Mouse (Mus musculus) midbrain, embryonic 12.5 days (tissue): Measurements from ENCODE around the gene Sephs2. TPM values are rescaled to one million over a fixed set of nuclear protein-coding genes. Genes with fewer than 3 reads are reported as not detected.

Source experiments
- ATAC-seq: fragments of 200-750 bp; cut with Nextera tagmentation; 2 replicates; pipeline ENCODE4 v1.8.0; 2017; ENCODE audit warnings: low read depth, moderate TSS enrichment, moderate library complexity; ENCODE audit not compliant: low FRiP score
- H3K27ac ChIP-seq: fragments of 300-500 bp; sonication (generic); replicated peaks from 2 replicates; pipeline ENCODE4 v1.5.1; 2016; ENCODE audit warnings: mild to moderate bottlenecking
- H3K27me3 ChIP-seq: fragments of 300-500 bp; sonication (generic); 2 replicates; pipeline ENCODE4 v1.6.1; 2016; ENCODE audit warnings: mild to moderate bottlenecking
- H3K36me3 ChIP-seq: fragments of 300-500 bp; sonication (generic); 2 replicates; pipeline ENCODE4 v1.6.1; 2016
- H3K4me1 ChIP-seq: fragments of 300-500 bp; sonication (generic); 2 replicates; pipeline ENCODE4 v1.6.1; 2016
- H3K4me2 ChIP-seq: fragments of 300-500 bp; sonication (generic); replicated peaks from 2 replicates; pipeline ENCODE4 v1.6.1; 2016; ENCODE audit warnings: mild to moderate bottlenecking, moderate library complexity
- H3K4me3 ChIP-seq: fragments of 300-500 bp; sonication (generic); 2 replicates; pipeline ENCODE4 v1.5.1; 2016; ENCODE audit warnings: mild to moderate bottlenecking
- H3K9ac ChIP-seq: fragments of 300-500 bp; sonication (generic); replicated peaks from 2 replicates; pipeline ENCODE4 v1.6.1; 2016; ENCODE audit warnings: mild to moderate bottlenecking, moderate library complexity
- H3K9me3 ChIP-seq: fragments of 300-500 bp; sonication (generic); 2 replicates; pipeline ENCODE4 v1.6.1; 2016; ENCODE audit warnings: mild to moderate bottlenecking
- WGBS: fragments of 180-500 bp; shearing (Covaris S2); methylation state at CpG from one replicate; pipeline ENCODE4 v1.1.7; 2016; 5-methylcytosine and 5-hydroxymethylcytosine counted together
- polyA plus RNA-seq: library from polyadenylated mRNA; unstranded; fragments of >200 nt; fragmentation: Nextera tagmentation; extraction: Ambion mirVana; gene quantifications from 2 replicates; pipeline ENCODE4 v1.2.1, GENCODE M21; 2016

Sephs2 gene
- polyA plus RNA-seq = 71.4 and 72.7 TPM in 2 replicates

GRCm38 (mm10) chr7:127273925-127274789 lies at the start of gene Sephs2:
Gene Sephs2, minus strand, starts transcription at chr7:127274055.
- Histone ChIP-seq H3K27me3 (no peaks in the 10 kb centered on the region), H3K36me3 (peaks cover 13% of the 10 kb centered on the region; the same call in 1 of the 2 replicates), H3K9me3 (no peaks in the 10 kb centered on the region), H3K9ac (peak within 1 kb of the TSS; percentile 87), H3K4me2 (peak within 1 kb of the TSS; percentile 94), H3K4me1 (peaks cover 17% of the 10 kb centered on the region), H3K27ac (peak within 1 kb of the TSS; percentile 85), H3K4me3 (peak within 1 kb of the TSS; percentile 84)
- WGBS = 4% methylated on average over 39 of the region's 39 CpGs
- peak; percentile 85 for ATAC-seq

DNA sequence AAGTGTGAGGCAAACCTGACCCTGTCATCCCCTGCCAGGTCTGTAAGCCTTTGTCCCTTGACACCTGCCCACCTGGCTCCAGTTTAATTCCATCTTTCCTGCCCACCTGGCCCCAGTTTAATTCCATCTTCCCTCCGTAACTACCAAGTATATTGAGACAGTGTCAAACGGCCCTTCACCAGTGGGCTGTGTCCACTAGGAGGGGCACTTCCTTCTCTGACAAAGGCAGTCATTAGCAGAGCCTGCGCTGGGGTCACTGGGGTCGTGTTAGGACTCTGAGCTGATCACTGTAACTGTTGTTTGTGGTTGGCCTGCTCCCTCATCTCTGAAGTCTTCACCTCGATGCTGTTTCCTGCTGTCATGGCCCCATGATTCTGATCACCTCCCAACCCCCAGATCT lies 48.2 kb upstream of the Sephs2 start:
- Histone ChIP-seq H3K36me3 (no peaks in the 10 kb centered on the region), H3K27ac (no peak overlapping the region), H3K4me3 (no peak overlapping the region), H3K27me3 (no peaks in the 10 kb centered on the region), H3K4me1 (no peaks in the 10 kb centered on the region), H3K9me3 (no peaks in the 10 kb centered on the region), H3K9ac (no peak overlapping the region), H3K4me2 (no peak overlapping the region)
- ATAC-seq = no peak
- 45% methylated on average over 5 of the region's 5 CpGs for WGBS

- Histone ChIP-seq H3K36me3 (no peaks in the 10 kb centered on the region), H3K4me1 (no peaks in the 10 kb centered on the region), H3K27ac (no peak overlapping the region), H3K4me2 (no peak overlapping the region), H3K9ac (no peak overlapping the region), H3K27me3 (no peaks in the 10 kb centered on the region), H3K9me3 (no peaks in the 10 kb centered on the region), H3K4me3 (no peak overlapping the region)
- WGBS = 76% methylated on average over 4 of the region's 4 CpGs
- no peak for ATAC-seq
These were observed 47.3 kb upstream of the Sephs2 start for GRCm38 (mm10) chr7:127321106-127321505.

DNA sequence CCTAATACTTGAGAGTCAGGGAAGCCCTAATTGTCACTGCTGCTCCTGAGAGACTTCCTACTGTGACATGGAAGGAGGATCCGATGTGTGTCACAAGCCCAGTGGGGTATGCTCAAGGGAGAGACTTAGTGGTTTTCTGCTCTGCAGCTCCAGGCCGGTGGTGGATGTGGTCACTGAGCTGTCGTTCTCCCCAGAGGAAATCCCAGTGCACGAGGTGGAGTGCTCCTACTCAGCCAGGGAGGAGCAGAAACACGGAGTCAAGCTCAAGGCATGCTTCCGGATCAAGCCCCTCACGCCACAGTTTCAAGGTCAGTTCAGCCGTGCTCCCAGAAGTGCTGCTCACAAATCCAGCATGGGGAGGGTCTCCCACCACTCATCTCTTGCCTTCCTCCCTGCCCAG lies 40.1 kb upstream of the Sephs2 start:
- Histone ChIP-seq H3K4me2 (no peak overlapping the region), H3K4me3 (no peak overlapping the region), H3K9me3 (no peaks in the 10 kb centered on the region), H3K36me3 (no peaks in the 10 kb centered on the region), H3K27ac (no peak overlapping the region), H3K4me1 (no peaks in the 10 kb centered on the region), H3K27me3 (no peaks in the 10 kb centered on the region), H3K9ac (no peak overlapping the region)
- WGBS = 38% methylated on average over 8 of the region's 8 CpGs
- ATAC-seq = no peak

DNA sequence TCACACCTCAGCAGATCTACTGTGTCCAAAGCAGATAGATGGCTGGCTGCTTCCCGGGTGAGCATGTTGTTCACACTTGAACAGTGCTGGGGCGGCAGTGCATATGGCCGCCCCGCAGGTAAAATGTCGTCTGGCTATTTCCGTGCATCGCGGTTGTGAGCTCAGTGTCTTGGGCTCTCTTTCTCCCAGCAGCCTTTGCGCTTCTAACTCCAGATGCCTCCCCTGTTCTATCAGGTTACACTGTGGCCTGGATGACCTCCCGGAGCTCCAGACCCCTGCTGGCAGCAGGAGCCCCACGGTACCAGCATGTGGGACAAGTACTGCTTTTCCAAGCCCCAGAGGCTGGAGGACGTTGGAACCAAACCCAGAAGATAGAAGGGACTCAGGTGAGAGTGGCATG lies 36.1 kb upstream of the Sephs2 start:
- 70% methylated on average over 12 of the region's 12 CpGs for WGBS
- Histone ChIP-seq H3K36me3 (no peaks in the 10 kb centered on the region), H3K4me2 (no peak overlapping the region), H3K27ac (no peak overlapping the region), H3K9ac (no peak overlapping the region), H3K4me3 (no peak overlapping the region), H3K27me3 (no peaks in the 10 kb centered on the region), H3K9me3 (no peaks in the 10 kb centered on the region), H3K4me1 (no peaks in the 10 kb centered on the region)
- ATAC-seq = no peak

DNA sequence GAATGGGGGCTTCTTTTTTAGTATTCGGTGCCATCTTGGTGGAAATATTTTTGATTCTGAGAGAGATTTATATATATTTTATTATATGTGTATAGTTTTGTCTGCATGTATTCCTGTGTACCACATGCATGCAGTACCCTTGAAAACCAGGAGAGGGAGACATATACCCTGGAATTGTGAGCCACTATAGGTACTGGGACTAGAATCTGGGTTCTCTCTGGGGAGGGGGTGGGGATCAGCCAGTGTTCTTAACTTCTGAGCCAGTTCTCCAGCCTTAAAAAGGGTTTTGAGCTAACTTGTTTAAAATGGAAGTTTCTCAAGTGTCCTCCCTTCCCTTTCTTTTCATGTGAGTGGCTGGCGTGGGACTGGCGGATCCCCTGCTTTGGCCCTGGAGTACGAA lies 35.0 kb upstream of the Sephs2 start:
- no peaks in the 10 kb centered on the region for H3K4me1 ChIP-seq
- H3K27ac ChIP-seq = no peak overlapping the region
- H3K4me2 ChIP-seq = no peak overlapping the region
- H3K9ac ChIP-seq = no peak overlapping the region
- H3K27me3 ChIP-seq = no peaks in the 10 kb centered on the region
- no peak overlapping the region for H3K4me3 ChIP-seq
- ATAC-seq = no peak
- WGBS = 64% methylated on average over 4 of the region's 4 CpGs
- no peaks in the 10 kb centered on the region for H3K36me3 ChIP-seq
- H3K9me3 ChIP-seq = no peaks in the 10 kb centered on the region

GRCm38 (mm10) chr7:127308431-127308830 lies 34.6 kb upstream of the Sephs2 start:
- no peak overlapping the region for H3K4me3 ChIP-seq
- H3K4me1 ChIP-seq = no peaks in the 10 kb centered on the region
- H3K9ac ChIP-seq = no peak overlapping the region
- no peaks in the 10 kb centered on the region for H3K36me3 ChIP-seq
- no peak for ATAC-seq
- no peak overlapping the region for H3K4me2 ChIP-seq
- H3K27ac ChIP-seq = no peak overlapping the region
- WGBS = 79% methylated on average over 2 of the region's 2 CpGs
- H3K27me3 ChIP-seq = no peaks in the 10 kb centered on the region
- H3K9me3 ChIP-seq = no peaks in the 10 kb centered on the region

DNA sequence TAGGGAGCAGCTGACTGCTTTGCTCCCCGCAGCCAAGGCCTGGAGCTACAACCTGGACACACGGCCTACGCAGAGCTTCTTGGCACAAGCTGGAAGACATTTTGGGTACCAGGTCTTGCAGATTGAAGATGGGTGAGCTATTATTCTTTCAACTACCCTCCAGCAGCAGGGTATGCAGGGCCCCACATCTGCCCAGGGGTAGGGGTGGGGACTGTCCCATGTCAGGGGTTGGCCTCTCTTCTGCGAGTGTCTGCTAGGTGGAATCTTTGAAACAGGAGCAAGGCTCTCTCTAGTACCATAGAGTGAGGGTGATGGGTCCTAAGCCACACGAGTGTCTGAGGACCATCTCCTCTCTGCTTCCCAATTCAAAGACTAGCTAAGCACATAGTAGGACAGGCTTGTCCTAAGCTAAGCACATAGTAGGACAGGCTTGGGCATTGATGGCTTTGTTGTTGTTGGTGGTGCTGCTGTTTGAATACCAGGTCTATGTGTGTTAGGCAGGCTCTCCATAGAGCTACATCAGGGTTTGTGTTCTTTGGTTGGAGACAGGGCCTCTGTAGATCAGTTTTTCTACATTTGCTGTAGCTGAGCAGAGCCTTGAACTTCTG lies 23.8 kb upstream of the Sephs2 start:
- Histone ChIP-seq H3K27me3 (no peaks in the 10 kb centered on the region), H3K9ac (no peak overlapping the region), H3K36me3 (no peaks in the 10 kb centered on the region), H3K4me2 (no peak overlapping the region), H3K4me3 (no peak overlapping the region), H3K9me3 (no peaks in the 10 kb centered on the region), H3K27ac (no peak overlapping the region), H3K4me1 (no peaks in the 10 kb centered on the region)
- no peak for ATAC-seq
- WGBS = 89% methylated on average over 5 of the region's 5 CpGs

DNA sequence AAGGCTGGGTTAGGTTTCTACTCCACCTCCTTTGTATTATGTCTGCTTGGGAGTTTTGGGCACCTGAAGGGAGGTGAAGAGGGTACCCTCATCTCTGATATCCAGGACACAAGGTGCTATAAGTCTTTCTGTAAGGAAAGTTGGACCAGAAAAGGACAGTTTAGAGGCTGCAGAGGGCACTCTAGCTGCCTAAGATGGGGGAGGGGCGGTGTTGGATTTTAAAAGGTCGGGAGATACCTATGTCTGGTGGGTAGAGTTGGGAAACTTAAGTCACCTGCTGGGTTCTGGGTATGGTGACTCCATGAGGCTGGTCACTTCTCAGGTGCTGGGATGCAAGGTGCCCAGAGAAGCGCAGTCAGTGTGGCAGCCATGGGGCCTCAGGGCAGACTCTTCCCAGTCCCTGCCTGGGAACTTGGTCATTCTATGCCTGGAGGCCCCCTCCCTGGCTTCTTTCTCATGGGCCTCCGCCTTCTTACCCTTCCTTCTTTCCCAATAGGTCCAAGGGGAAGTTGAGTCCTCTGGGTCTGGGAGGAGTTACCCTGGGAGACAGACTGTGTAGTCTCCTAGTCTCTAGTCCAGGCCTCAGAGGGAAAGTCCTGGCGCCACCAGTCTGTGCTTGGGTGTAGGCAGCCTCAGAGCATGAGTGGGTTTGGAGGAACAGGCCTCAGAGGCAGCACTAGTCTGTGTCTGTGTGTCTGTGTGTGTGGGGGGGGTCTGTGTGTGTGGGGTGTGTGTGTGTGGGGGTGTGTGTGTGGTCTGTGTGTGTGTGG lies 23.1 kb upstream of the Sephs2 start:
- no peak for ATAC-seq
- H3K27ac ChIP-seq = no peak overlapping the region
- WGBS = 83% methylated on average over 5 of the region's 5 CpGs
- no peaks in the 10 kb centered on the region for H3K4me1 ChIP-seq
- no peaks in the 10 kb centered on the region for H3K36me3 ChIP-seq
- no peaks in the 10 kb centered on the region for H3K27me3 ChIP-seq
- H3K9me3 ChIP-seq = no peaks in the 10 kb centered on the region
- H3K4me2 ChIP-seq = no peak overlapping the region
- no peak overlapping the region for H3K4me3 ChIP-seq
- no peak overlapping the region for H3K9ac ChIP-seq

GRCm38 (mm10) chr7:127296098-127296497 lies 22.2 kb upstream of the Sephs2 start, which contains the start of gene Itgal:
Gene Itgal, plus strand, starts transcription at chr7:127296260.
- Histone ChIP-seq H3K4me3 (no peak within 1 kb of the TSS), H3K27ac (no peak within 1 kb of the TSS), H3K36me3 (no peaks in the 10 kb centered on the region), H3K9me3 (no peaks in the 10 kb centered on the region), H3K4me1 (no peaks in the 10 kb centered on the region), H3K27me3 (no peaks in the 10 kb centered on the region), H3K4me2 (no peak within 1 kb of the TSS), H3K9ac (no peak within 1 kb of the TSS)
- ATAC-seq = no peak
- WGBS = 89% methylated on average over 11 of the region's 11 CpGs

DNA sequence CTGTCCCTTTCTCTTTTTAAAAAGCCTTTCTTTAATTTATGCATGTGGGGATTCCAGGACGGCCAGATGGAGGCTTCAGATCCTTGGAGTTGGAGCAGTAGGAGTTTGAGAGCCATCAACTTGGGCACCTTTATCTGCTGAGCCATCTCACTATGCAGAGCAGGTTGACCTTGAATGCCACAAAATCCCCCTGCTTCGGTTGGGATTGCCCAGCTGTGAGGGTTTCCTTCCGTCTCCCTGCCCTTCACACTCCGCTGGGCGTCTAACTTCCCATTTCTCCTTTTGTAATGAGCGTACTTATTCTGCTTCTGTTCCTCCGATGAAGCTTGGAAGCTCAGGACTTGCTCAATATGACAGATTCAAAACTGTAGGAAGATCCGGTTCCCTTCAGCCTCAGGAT lies 16.3 kb upstream of the Sephs2 start:
- Histone ChIP-seq H3K4me2 (no peak overlapping the region), H3K9ac (no peak overlapping the region), H3K4me1 (no peaks in the 10 kb centered on the region), H3K36me3 (no peaks in the 10 kb centered on the region), H3K9me3 (peaks cover 16% of the 10 kb centered on the region), H3K4me3 (no peak overlapping the region), H3K27me3 (no peaks in the 10 kb centered on the region), H3K27ac (no peak overlapping the region)
- whole genome bisulfite sequencing = 52% methylated on average over 8 of the region's 8 CpGs
- ATAC-seq = no peak

GRCm38 (mm10) chr7:127289306-127289705 lies 15.5 kb upstream of the Sephs2 start:
- 88% methylated on average over 2 of the region's 2 CpGs for WGBS
- Histone ChIP-seq H3K4me3 (no peak overlapping the region), H3K4me2 (no peak overlapping the region), H3K4me1 (no peaks in the 10 kb centered on the region), H3K27ac (no peak overlapping the region), H3K9ac (no peak overlapping the region), H3K27me3 (no peaks in the 10 kb centered on the region), H3K36me3 (no peaks in the 10 kb centered on the region), H3K9me3 (peaks cover 16% of the 10 kb centered on the region)
- no peak for ATAC-seq
